Mouse (Mus musculus) embryonic facial prominence, embryonic 13.5 days (tissue): ENCODE measurements around the gene Ddt. TPM values are rescaled to one million over a fixed set of nuclear protein-coding genes. Genes with fewer than 3 reads are reported as not detected.

ENCODE experiments used
- polyA plus RNA-seq: library from polyadenylated mRNA; unstranded; fragments of >200 nt; fragmentation: Nextera tagmentation; extraction: Ambion mirVana; gene quantifications from 2 replicates; pipeline ENCODE4 v1.2.1, GENCODE M21; 2015

The Ddt gene
- polyA plus RNA-seq, 1 experiment from 2014 or later, result 79.2 TPM

Other genes with a start within 250 kb of the Ddt start
- gene Lrrc75b, start 213.1 kb downstream of the Ddt start, polyA plus RNA-seq, result 3.9 and 6.6 TPM in 2 replicates
- 0.25 and 2.4 TPM in 2 replicates for gene Ggt1, start 211.8 kb downstream of the Ddt start, polyA plus RNA-seq
- 0.96 and 2.0 TPM in 2 replicates for gene Ggt5, start 184.1 kb downstream of the Ddt start, polyA plus RNA-seq
- 1.6 and 2.8 TPM in 2 replicates for gene Susd2, start 129.4 kb downstream of the Ddt start, polyA plus RNA-seq
- gene Cabin1, start 9.1 kb downstream of the Ddt start, polyA plus RNA-seq, result 30.0 and 33.9 TPM in 2 replicates
- not detected in 2 replicates for gene Gm20441, start 7.5 kb upstream of the Ddt start, polyA plus RNA-seq
- gene Gstt3, start 8.0 kb upstream of the Ddt start, polyA plus RNA-seq, result 11.8 and 16.7 TPM in 2 replicates
- 9.9 and 17.6 TPM in 2 replicates for gene Gstt1, start 25.2 kb upstream of the Ddt start, polyA plus RNA-seq
- gene Gstt4, start 49.1 kb upstream of the Ddt start, polyA plus RNA-seq, result not detected in 2 replicates
- 5.9 and 9.1 TPM in 2 replicates for gene Gstt2, start 64.0 kb upstream of the Ddt start, polyA plus RNA-seq
- gene Mif, start 86.8 kb upstream of the Ddt start, polyA plus RNA-seq, result 1,667 and 1,727 TPM in 2 replicates
- 2.6 and 3.9 TPM in 2 replicates for gene Derl3, start 120.0 kb upstream of the Ddt start, polyA plus RNA-seq
- 229 and 250 TPM in 2 replicates for gene Smarcb1, start 148.2 kb upstream of the Ddt start, polyA plus RNA-seq
- gene Chchd10, start 159.7 kb upstream of the Ddt start, polyA plus RNA-seq, result 9.4 and 9.5 TPM in 2 replicates
- gene Mmp11, start 163.1 kb upstream of the Ddt start, polyA plus RNA-seq, result 123 and 136 TPM in 2 replicates
- gene Gm867, start 167.3 kb upstream of the Ddt start, polyA plus RNA-seq, result 0.61 TPM in 1 of 2 replicates, not detected in the other
- gene Vpreb3, start 169.6 kb upstream of the Ddt start, polyA plus RNA-seq, result 0.37 and 1.1 TPM in 2 replicates
- gene Gm5134, start 181.1 kb upstream of the Ddt start, polyA plus RNA-seq, result not detected in 2 replicates